ENCODE assay signal across 16 mouse cellular contexts in genomic region chr11:20968341-20968740, GRCm38 (mm10).
A peak's percentile ranks its signal among the peaks of the same experiment; 100 is the strongest.
DNase-seq lines count a peak whose midpoint lies in the region; ATAC-seq lines count a peak whose summit lies in the region.
"Had no signal": no experiment of that assay in that cellular context is flagged by ENCODE, and none has a peak within 500 bp of the region (broad histone marks: within the 10 kb centered on the region; RNA-seq: fewer than 3 reads in every experiment).

No protein-coding gene starts in this region.

- H3K9me3 ChIP-seq in hindbrain, embryonic 12.5 days (replicated peaks) = no peaks in the 10 kb centered on the region
- H3K9me3 ChIP-seq in hindbrain, embryonic 13.5 days = no peaks in the 10 kb centered on the region
- H3K9me3 ChIP-seq in midbrain, embryonic 11.5 days (ENCODE audit: control insufficient read depth, low read length) = no peaks in the 10 kb centered on the region; the same call in 1 of the 2 replicates
- H3K9me3 ChIP-seq in midbrain, embryonic 15.5 days = no peaks in the 10 kb centered on the region
- H3K9me3 ChIP-seq: heart, embryonic 10.5 days; neural tube, embryonic 15.5 days had no signal

- no peak overlapping the region for H3K4me3 ChIP-seq in hindbrain, embryonic 12.5 days
- H3K4me3 ChIP-seq in hindbrain, embryonic 13.5 days = no peak overlapping the region
- no peak overlapping the region for H3K4me3 ChIP-seq in midbrain, embryonic 11.5 days (ENCODE audit: low read depth, low read length)
- no peak overlapping the region for H3K4me3 ChIP-seq in midbrain, embryonic 15.5 days
- H3K4me3 ChIP-seq: heart, embryonic 10.5 days; neural tube, embryonic 15.5 days had no signal

- H3K36me3 ChIP-seq in hindbrain, embryonic 12.5 days = no peaks in the 10 kb centered on the region
- no peaks in the 10 kb centered on the region for H3K36me3 ChIP-seq in hindbrain, embryonic 13.5 days
- no peaks in the 10 kb centered on the region for H3K36me3 ChIP-seq in midbrain, embryonic 11.5 days (ENCODE audit: control insufficient read depth, insufficient read depth, low read length)
- H3K36me3 ChIP-seq in midbrain, embryonic 15.5 days (replicated peaks) = no peaks in the 10 kb centered on the region
- H3K36me3 ChIP-seq: heart, embryonic 10.5 days; neural tube, embryonic 15.5 days had no signal

- H3K4me1 ChIP-seq in hindbrain, embryonic 12.5 days = peaks cover 4% of the 10 kb centered on the region; the same call in 1 of the 2 replicates
- peaks cover 10% of the 10 kb centered on the region for H3K4me1 ChIP-seq in hindbrain, embryonic 13.5 days (replicated peaks)
- peaks cover 12% of the 10 kb centered on the region for H3K4me1 ChIP-seq in midbrain, embryonic 11.5 days (ENCODE audit: control insufficient read depth, insufficient read depth, low read length)
- H3K4me1 ChIP-seq in midbrain, embryonic 15.5 days = 0 out of 2 replicates have a peak, but pooled peaks cover 2% of the 10 kb centered on the region
- H3K4me1 ChIP-seq: heart, embryonic 10.5 days; neural tube, embryonic 15.5 days had no signal

- 0 out of 2 replicates have a peak, but pooled peaks have one; percentile 38 for ATAC-seq in hindbrain, embryonic 12.5 days (ENCODE audit: low FRiP score)
- ATAC-seq in hindbrain, embryonic 13.5 days (ENCODE audit: low FRiP score) = no peak
- peak; percentile 73 for ATAC-seq in midbrain, embryonic 11.5 days (ENCODE audit: low FRiP score)
- no peak; the same call in 1 of the 2 replicates for ATAC-seq in midbrain, embryonic 15.5 days (replicated peaks)
- ATAC-seq: activated CD4-positive, CD25-positive, alpha-beta regulatory T cell, adult 4 months had no signal

- no peaks in the 10 kb centered on the region for H3K27me3 ChIP-seq in hindbrain, embryonic 12.5 days
- H3K27me3 ChIP-seq in hindbrain, embryonic 13.5 days = no peaks in the 10 kb centered on the region
- no peaks in the 10 kb centered on the region for H3K27me3 ChIP-seq in midbrain, embryonic 11.5 days (ENCODE audit: control insufficient read depth, insufficient read depth, low read length)
- H3K27me3 ChIP-seq in midbrain, embryonic 15.5 days (replicated peaks) = no peaks in the 10 kb centered on the region
- H3K27me3 ChIP-seq: neural tube, embryonic 15.5 days had no signal

- peak; percentile 87 for DNase-seq in midbrain, embryonic 11.5 days (ENCODE audit: low spot score, missing footprints)
- DNase-seq in fibroblast of lung, adult 2 months (ENCODE audit: low read depth) = peak; percentile 32
- DNase-seq in adrenal gland, postnatal 10 days = no peak
- no peak for DNase-seq in heart, adult 9 months (ENCODE audit: low spot score in 2 of 2)
- DNase-seq: cerebellum, postnatal 25 days; heart, postnatal 14 days; layer of hippocampus, postnatal 36 days; left cerebral cortex, postnatal 4 days; lung, postnatal 14 days had no signal

- WGBS in hindbrain, embryonic 12.5 days = 40% methylated on average over 2 of the region's 2 CpGs
- 36% methylated on average over 2 of the region's 2 CpGs for WGBS in hindbrain, embryonic 13.5 days
- WGBS in midbrain, embryonic 11.5 days = 33% methylated on average over 2 of the region's 2 CpGs
- 14% methylated on average over 2 of the region's 2 CpGs for WGBS in midbrain, embryonic 15.5 days

- no peak overlapping the region for H3K27ac ChIP-seq in hindbrain, embryonic 12.5 days
- no peak overlapping the region for H3K27ac ChIP-seq in hindbrain, embryonic 13.5 days
- peak overlapping the region; percentile 59 for H3K27ac ChIP-seq in midbrain, embryonic 11.5 days (ENCODE audit: low read depth, low read length)
- no peak overlapping the region for H3K27ac ChIP-seq in midbrain, embryonic 15.5 days
- H3K27ac ChIP-seq: heart, embryonic 10.5 days; liver, embryonic 14.5 days; neural tube, embryonic 15.5 days had no signal

- no peak overlapping the region for H3K9ac ChIP-seq in hindbrain, embryonic 12.5 days
- H3K9ac ChIP-seq in hindbrain, embryonic 13.5 days = no peak overlapping the region
- H3K9ac ChIP-seq in midbrain, embryonic 11.5 days (ENCODE audit: low read length) = no peak overlapping the region
- no peak overlapping the region for H3K9ac ChIP-seq in midbrain, embryonic 15.5 days
- H3K9ac ChIP-seq: liver, embryonic 14.5 days; neural tube, embryonic 15.5 days had no signal

- no peak overlapping the region for H3K4me2 ChIP-seq in hindbrain, embryonic 12.5 days (replicated peaks)
- no peak overlapping the region for H3K4me2 ChIP-seq in hindbrain, embryonic 13.5 days
- no peak overlapping the region for H3K4me2 ChIP-seq in midbrain, embryonic 11.5 days
- H3K4me2 ChIP-seq in midbrain, embryonic 15.5 days = no peak overlapping the region
- H3K4me2 ChIP-seq: neural tube, embryonic 15.5 days had no signal

Comparison
In these comparisons a context has a peak if more than half of its experiments do, and no peak if none do; other contexts are left out.
1. ATAC-seq: peak in hindbrain, embryonic 12.5 days (single experiment) and midbrain, embryonic 11.5 days (single experiment); none in hindbrain, embryonic 13.5 days (single experiment) and midbrain, embryonic 15.5 days (single experiment).
2. DNase-seq: peak in midbrain, embryonic 11.5 days (single experiment) and fibroblast of lung, adult 2 months (single experiment); none in adrenal gland, postnatal 10 days (single experiment) and heart, adult 9 months (0 of 2).